Comparison of ENCODE assay signal across 8 mouse cellular contexts in the genomic region with DNA sequence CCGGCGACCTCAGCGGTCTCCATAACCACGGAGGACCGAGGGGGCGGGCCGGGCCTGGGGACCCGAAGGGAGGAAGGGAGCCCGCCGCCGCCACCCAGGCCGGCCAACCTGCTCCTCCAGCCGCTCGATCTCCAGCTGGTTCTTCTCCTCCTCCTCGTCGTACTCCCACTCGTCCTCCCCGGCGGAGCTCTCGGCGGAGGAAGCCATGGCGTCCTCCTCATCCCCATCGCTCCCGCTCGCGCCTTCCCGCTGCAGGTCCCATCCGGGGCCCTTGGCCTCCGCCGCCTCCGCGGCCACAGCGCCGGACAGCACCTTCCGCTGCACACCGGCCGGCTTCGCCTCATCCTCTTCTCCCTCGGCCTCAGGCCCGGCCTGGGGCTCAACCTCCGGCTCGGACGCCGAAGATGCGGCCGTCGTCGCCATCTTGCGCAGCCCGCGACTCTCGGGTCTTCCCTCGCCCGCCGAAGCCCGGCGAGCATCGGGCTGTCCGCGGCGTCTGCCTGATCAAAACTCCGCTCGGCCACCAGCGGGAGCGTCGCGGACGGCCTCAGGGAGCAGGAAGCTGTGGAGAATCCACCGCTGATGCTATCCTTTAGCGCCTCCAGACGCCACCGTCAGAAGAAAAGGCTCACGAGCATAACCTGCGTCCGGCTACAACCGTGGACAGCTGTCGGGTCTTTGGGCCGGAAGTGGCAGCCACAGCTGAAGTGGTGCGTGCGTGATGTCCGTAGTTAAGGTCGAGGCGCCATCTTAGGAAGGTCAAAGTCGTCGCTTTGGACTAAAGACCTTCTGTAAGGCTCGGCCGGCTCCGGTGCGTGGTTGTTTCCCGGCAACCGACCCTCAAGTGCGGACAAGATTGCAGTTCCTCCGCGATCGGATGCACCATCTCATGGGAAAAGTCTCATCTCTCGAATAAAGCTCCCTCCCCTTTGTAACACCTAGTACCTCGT. TPM values are rescaled to one million over a fixed set of nuclear protein-coding genes. Genes with fewer than 3 reads are reported as not detected.
DNase-seq lines count a peak whose midpoint lies in the region; ATAC-seq lines count a peak whose summit lies in the region.

No protein-coding gene starts in this region.

- peak overlapping the region; percentile 80 for H3K9ac ChIP-seq in hindbrain, embryonic 15.5 days

- no peaks in the 10 kb centered on the region for H3K9me3 ChIP-seq in hindbrain, embryonic 15.5 days

- ATAC-seq in hindbrain, embryonic 15.5 days (ENCODE audit: low FRiP score, low read depth), result peak; percentile 87

- peak overlapping the region; percentile 97 for H3K4me2 ChIP-seq in hindbrain, embryonic 15.5 days

- peaks cover 21% of the 10 kb centered on the region for H3K36me3 ChIP-seq in hindbrain, embryonic 15.5 days

- H3K4me1 ChIP-seq in hindbrain, embryonic 15.5 days (replicated peaks), result peaks cover 33% of the 10 kb centered on the region

- DNase-seq in WW6 (ENCODE audit: low read depth, low spot score), result peak; percentile 55
- DNase-seq in cerebellum, postnatal 36 days, result peak; percentile 79 to 87
- peak; percentile 88 to 91 for DNase-seq in frontal cortex, postnatal 36 days (ENCODE audit: low spot score in 2 of 2)
- peak; percentile 85 for DNase-seq in left cerebral cortex, adult 11 months (ENCODE audit: low spot score)
- DNase-seq in lung, postnatal 4 days, result peak; percentile 90 to 91
- DNase-seq in retina, postnatal 7 days (ENCODE audit: low read depth, low spot score), result peak; percentile 86
- DNase-seq in urinary bladder, postnatal 14 days (ENCODE audit: low spot score), result peak; percentile 86

- under 1% methylated on average over 92 of the region's 97 CpGs for WGBS in hindbrain, embryonic 15.5 days

- no peaks in the 10 kb centered on the region for H3K27me3 ChIP-seq in hindbrain, embryonic 15.5 days

- peak overlapping the region; percentile 99 for H3K27ac ChIP-seq in hindbrain, embryonic 15.5 days (replicated peaks)

- peak overlapping the region; percentile 93 for H3K4me3 ChIP-seq in hindbrain, embryonic 15.5 days

RNA-seq across cellular contexts. Expression of a gene that starts 0.8 kb away (rescaled TPM):
- 45.7 and 47.4 TPM in 2 replicates for polyA plus RNA-seq in hindbrain, embryonic 15.5 days (2015; fragmentation: Nextera tagmentation; extraction: Ambion mirVana)

RNA-seq across cellular contexts. Expression of a gene that starts 1.1 kb away (rescaled TPM):
- polyA plus RNA-seq in hindbrain, embryonic 15.5 days (2015; fragmentation: Nextera tagmentation; extraction: Ambion mirVana), result 87.6 and 89.9 TPM in 2 replicates

RNA-seq across cellular contexts. Expression of a gene that starts 28.8 kb away (rescaled TPM):
- polyA plus RNA-seq in hindbrain, embryonic 15.5 days (2015; fragmentation: Nextera tagmentation; extraction: Ambion mirVana), result 6.5 and 6.6 TPM in 2 replicates

RNA-seq across cellular contexts. Expression of a gene that starts 35.9 kb away (rescaled TPM):
- polyA plus RNA-seq in hindbrain, embryonic 15.5 days (2015; fragmentation: Nextera tagmentation; extraction: Ambion mirVana), result 10.6 and 10.9 TPM in 2 replicates

RNA-seq across cellular contexts. Expression of a gene that starts 46.9 kb away (rescaled TPM):
- not detected in 2 replicates for polyA plus RNA-seq in hindbrain, embryonic 15.5 days (2015; fragmentation: Nextera tagmentation; extraction: Ambion mirVana)

Comparison
In these comparisons a context has a peak if more than half of its experiments do, and no peak if none do; other contexts are left out.
1. Peak in every context shown above with its lines: DNase-seq, ATAC-seq, H3K4me3 ChIP-seq and H3K27ac ChIP-seq.